Mouse (Mus musculus): ENCODE measurements at regions not wholly inside any gene's neighbourhood (a gene's known extent, or its start where the extent isn't known, plus 50 kb on each side); places are given as distances from the start of the nearest gene placed in this dataset.

DNA sequence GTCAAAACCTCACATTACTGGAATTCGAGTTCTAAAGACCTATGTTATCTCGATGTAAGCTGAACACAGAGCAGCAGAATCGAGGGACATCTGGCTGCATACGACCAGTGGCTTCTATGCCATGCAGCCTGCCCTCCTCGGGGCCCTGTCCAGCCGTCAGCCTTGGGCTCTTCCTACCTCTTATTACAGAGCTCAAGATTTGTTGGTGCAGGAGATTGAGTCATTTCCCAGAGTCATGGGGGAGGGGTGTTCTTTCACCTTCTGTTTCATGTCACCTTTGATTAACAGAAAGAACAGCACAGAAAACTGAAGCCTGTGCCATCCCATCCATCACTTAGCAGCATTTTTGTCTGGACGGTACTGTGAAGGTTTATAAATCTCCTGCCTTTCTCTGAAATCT lies 52.1 kb downstream of the Sst start:
- Histone ChIP-seq H3K27ac (no peak overlapping the region), H3K4me3 (no peak overlapping the region)
- TF ChIP-seq CTCF (IDR thresholded peaks at IDR 0.05) = no peak
- no peak for DNase-seq (ENCODE audit: extremely low spot score in 1 of 2, low spot score in 2 of 2)
- intact Hi-C loops (cut with DNase I) = no loop called here

DNA sequence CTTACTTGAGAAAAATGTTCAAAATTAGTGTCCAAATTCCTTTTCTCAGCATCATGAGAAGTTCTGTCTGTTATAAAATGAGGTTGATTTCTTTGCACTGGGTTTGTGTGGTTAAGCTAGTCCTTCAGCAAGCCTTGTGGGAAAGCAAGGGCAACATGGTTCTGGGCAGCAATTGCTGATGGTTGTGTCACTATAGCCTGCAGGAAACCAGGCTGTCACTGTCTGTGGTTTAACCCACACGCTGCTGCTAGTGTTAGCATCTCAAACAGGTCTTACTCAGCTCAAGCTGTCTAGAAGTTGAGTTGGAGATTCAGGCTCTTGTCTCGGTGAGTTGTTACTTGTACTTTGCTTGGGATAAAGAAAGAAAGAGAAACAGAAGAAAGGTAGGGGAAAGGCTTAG lies 52.6 kb downstream of the Sst start:
- Histone ChIP-seq H3K4me3 (no peak overlapping the region), H3K27ac (no peak overlapping the region)
- DNase-seq (ENCODE audit: extremely low spot score in 1 of 2, low spot score in 2 of 2) = no peak
- intact Hi-C loops (cut with DNase I) = no loop called here
- TF ChIP-seq CTCF (IDR thresholded peaks at IDR 0.05) = no peak

DNA sequence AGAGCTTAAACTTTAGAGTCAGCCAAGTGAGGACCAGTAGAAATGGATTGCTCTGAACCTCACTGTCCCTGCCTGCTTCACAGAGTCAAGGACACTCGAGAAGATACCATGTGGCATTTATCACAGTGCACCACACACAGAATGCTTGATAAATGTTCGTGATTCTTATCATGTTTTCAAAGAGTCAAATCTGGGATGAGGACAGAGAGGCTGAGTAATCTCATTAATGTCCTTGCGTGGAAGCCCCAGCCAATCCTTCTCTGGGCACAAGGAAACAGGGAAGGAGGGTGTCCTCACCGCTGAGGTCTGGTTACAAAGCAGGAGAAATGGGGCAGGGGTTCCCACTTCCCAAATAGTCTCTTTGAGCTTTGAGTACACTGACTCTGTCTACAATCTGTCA lies 55.8 kb downstream of the Sst start:
- no peak overlapping the region for H3K27ac ChIP-seq
- intact Hi-C loops (cut with DNase I) = no loop called here
- no peak for DNase-seq (ENCODE audit: extremely low spot score in 1 of 2, low spot score in 2 of 2)
- TF ChIP-seq CTCF (IDR thresholded peaks at IDR 0.05) = no peak
- H3K4me3 ChIP-seq = no peak overlapping the region

DNA sequence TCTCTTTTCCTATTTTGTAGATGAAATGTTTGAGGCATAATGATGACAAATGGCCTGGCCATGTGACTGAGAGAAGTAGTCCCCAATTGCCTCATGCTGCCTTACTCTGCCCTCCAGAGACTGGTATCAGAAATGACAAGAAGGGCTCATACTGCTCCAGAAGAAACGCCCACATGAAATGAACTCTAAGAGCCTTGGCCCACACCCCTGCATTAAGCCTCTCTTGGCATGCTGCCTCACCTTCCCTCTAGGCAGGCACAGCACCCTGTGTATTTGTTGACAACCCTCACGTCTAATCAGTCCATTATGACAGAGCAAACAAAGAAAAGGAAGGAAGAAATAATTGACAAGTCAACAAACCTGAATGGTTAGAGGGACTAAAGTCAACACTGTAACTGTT lies 57.2 kb downstream of the Sst start:
- intact Hi-C loops (cut with DNase I) = no loop called here
- no peak overlapping the region for H3K4me3 ChIP-seq
- DNase-seq (ENCODE audit: extremely low spot score in 1 of 2, low spot score in 2 of 2) = no peak
- no peak overlapping the region for H3K27ac ChIP-seq
- no peak for TF ChIP-seq CTCF (IDR thresholded peaks at IDR 0.05)

DNA sequence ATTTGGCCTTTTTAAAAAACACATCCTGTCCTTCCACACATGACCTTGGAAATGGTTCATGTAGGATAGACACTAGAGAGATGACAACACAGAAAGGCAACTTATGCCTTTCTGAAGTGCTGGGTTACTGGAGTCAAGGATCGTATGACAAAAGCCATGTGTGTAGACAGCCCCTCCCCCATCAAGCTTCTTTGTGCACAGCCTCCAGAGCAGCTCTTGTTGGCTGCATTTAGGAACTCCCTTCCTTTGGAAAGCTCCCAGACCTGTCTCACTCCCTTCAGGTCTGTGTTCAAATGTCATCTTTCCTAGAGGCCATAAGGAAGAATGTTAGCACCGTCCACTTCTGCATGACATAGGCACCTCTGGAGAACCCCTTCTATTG lies 57.7 kb downstream of the Sst start:
- intact Hi-C loops (cut with DNase I) = no loop called here
- Histone ChIP-seq H3K4me3 (no peak overlapping the region), H3K27ac (no peak overlapping the region)
- DNase-seq (ENCODE audit: extremely low spot score in 1 of 2, low spot score in 2 of 2) = no peak
- no peak for TF ChIP-seq CTCF (IDR thresholded peaks at IDR 0.05)

DNA sequence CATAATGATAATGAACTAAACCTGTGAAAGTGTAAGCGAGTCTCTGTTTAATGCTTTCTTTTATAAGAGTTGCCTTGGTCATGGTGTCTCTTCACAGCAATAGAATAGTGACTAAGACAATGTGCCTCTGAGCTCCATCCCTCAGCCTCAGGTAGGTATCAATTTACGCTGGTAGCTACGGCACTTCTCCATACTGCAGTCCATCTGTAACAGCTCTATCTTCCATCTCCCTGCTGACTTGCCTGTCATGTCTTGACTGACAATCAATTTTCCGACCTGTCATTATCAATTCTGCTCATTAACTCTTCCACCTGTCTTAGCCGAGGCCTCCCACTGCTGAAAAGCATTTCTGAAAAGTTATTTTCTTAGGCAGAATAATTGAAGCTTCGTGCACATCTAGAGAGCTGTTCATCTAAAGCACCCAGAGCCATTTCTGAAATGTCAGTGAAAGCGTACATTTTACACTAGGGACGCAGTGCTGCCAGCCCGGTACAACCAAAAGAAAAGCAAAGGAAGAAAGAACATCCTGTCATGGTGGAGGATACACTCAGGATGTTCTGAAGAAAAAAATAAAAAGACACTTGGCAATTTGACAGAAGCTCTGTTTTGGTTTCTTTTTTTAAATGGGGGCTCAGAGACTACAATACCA lies 58.2 kb downstream of the Sst start:
- TF ChIP-seq CTCF (IDR thresholded peaks at IDR 0.05) = no peak
- H3K27ac ChIP-seq = no peak overlapping the region
- intact Hi-C loops (cut with DNase I) = no loop called here

DNA sequence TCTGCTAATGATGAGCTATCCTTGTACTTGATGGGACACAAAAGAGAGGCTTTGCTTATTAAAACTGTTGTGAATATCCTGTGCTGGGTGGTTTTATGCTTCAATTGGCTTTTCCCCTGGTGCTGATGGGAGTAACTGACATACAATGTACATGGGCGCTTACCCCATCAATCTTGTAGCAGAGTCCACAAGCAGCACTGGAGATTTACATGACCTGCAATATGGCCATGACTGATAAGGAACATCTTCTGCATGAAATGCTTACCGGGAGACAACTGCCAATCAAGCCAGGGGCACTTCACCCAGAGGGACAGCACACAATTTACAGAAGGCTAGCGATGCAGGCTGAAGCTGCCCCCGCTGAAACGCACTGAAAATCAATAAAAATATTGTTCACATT lies 65.1 kb downstream of the Sst start:
- TF ChIP-seq CTCF (IDR thresholded peaks at IDR 0.05) = no peak
- intact Hi-C loops (cut with DNase I) = no loop called here
- H3K4me3 ChIP-seq = no peak overlapping the region
- no peak overlapping the region for H3K27ac ChIP-seq
- no peak for DNase-seq (ENCODE audit: extremely low spot score in 1 of 2, low spot score in 2 of 2)

More for the DNA sequence above, 58.2 kb downstream of the Sst start:
- DNase-seq (ENCODE audit: extremely low spot score in 1 of 2, low spot score in 2 of 2) = no peak
- no peak overlapping the region for H3K4me3 ChIP-seq

DNA sequence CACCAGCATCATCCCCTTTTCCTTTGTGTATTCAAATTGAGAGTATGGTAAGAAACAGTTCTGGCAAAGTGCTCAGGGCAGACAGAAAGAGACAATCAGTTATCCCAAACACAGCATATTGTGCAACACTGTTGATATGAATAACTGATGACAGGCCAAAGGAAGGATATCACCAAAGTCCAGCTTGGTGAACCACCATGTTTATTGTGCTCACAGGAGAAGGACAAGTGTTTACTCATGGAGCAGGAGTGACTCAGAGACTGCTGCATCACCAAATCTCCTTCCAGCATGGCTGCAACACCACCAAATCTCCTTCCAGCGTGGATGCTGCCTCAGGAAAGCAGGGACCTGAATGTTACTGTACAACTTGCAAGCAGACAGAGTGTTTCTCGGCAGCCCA lies 105.5 kb downstream of the Sst start:
- Histone ChIP-seq H3K27ac (no peak overlapping the region), H3K4me3 (no peak overlapping the region)
- no peak for DNase-seq (ENCODE audit: extremely low spot score in 1 of 2, low spot score in 2 of 2)
- intact Hi-C loops (cut with DNase I) = no loop called here
- TF ChIP-seq CTCF (IDR thresholded peaks at IDR 0.05) = no peak

DNA sequence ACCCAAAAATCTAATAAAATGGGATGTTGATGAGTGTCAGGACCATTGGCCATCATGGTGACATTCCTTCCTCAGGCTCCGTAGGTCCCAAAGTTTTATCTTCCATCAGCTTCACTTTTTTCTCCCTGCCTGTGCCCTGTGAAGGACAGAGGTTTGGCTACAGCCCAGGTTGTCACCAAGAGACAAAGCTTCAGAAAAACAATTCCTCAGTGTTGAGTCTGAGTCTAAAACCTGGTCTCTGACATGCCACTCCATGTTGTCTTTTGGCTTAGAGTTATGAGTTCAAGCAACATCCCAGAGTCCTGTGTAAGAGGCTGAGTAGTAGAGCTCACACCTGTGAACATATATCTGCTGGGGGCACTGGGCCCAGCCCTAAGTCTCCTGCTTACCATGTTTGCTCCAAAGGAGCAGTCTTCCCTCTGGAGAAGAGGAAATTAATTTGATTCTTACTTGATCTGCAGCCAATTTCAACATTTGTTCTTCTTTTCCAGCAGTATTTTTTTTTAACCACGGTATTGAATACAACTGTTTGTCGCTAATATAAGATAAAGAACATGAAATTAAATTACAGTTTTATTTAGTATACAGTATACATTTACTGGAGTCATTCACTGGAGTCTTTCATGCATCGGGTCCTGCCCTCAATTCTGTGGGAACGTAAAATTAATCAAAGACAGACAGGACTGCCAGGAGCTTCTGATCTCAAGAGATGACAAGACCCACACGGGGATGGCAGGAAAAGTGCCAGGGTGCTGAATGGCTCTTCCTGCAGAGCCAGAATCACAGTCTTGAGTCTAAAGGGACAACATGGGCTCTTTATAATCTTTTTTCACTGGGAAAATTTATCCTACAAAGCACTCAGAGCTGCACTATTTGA lies 106.5 kb downstream of the Sst start:
- H3K27ac ChIP-seq = no peak overlapping the region
- DNase-seq (ENCODE audit: extremely low spot score in 1 of 2, low spot score in 2 of 2) = no peak
- no peak for TF ChIP-seq CTCF (IDR thresholded peaks at IDR 0.05)
- H3K4me3 ChIP-seq = no peak overlapping the region
- intact Hi-C loops (cut with DNase I) = no loop called here

DNA sequence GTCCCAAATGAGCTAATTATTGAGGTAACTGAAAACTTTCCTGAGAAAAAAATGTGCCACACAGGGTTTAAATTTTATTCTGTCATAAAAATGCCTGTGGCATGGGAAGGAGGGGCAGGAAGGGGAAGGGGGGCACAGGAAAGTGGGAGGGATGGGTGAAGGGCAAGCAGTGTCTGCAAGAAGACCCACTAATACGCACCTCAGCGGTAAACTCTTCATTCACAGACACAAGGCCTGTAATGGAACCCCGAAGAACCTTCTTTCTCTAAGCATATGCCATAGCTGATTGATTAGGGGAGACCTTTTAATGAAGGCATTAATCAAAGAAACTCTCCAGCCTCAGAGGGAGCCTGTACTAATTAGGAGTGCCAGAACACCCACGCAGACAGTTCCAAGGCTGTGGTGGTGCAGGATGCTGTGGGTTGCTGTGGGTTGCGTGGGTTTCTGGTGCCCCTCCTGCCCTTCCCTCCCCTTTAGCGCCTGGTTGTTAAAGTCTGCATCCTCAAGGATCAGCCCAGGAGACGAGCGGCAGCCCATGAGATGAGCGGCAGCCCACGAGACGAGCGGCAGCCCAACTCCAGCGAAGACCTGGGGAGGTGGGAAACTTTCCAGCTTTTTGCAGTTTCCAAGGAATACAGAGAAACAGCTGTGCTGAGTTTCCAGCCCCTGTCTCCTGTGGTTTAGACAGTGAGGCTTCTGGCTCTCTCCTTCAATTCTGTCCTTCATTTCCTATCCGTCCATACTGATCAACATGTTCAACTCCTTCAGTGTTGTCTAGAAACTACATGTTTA lies 110.1 kb downstream of the Sst start:
- intact Hi-C loops (cut with DNase I) = no loop called here
- DNase-seq (ENCODE audit: extremely low spot score in 1 of 2, low spot score in 2 of 2) = no peak
- no peak overlapping the region for H3K4me3 ChIP-seq
- TF ChIP-seq CTCF (IDR thresholded peaks at IDR 0.05) = no peak
- H3K27ac ChIP-seq = no peak overlapping the region

DNA sequence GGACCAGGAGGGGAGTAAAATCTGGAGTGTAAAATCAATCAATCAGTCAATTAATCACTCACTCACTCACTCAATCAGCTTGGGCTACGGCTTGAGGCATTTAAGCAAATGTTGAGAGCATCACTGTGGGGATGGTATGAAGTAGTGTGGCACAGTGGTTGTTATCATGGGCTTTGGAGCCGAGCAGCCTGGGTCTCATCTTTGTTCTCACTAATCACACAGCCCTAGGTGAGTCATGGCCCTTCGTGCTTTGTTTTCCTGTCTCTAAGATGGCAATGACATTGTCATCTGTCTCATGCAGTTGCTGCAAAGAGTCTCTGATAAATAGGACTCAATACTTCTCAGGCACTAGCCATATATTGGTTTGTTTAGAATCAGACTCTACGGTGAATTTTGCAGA lies 112.9 kb downstream of the Sst start:
- Histone ChIP-seq H3K4me3 (no peak overlapping the region), H3K27ac (no peak overlapping the region)
- intact Hi-C loops (cut with DNase I) = no loop called here
- no peak for DNase-seq (ENCODE audit: extremely low spot score in 1 of 2, low spot score in 2 of 2)
- no peak for TF ChIP-seq CTCF (IDR thresholded peaks at IDR 0.05)

DNA sequence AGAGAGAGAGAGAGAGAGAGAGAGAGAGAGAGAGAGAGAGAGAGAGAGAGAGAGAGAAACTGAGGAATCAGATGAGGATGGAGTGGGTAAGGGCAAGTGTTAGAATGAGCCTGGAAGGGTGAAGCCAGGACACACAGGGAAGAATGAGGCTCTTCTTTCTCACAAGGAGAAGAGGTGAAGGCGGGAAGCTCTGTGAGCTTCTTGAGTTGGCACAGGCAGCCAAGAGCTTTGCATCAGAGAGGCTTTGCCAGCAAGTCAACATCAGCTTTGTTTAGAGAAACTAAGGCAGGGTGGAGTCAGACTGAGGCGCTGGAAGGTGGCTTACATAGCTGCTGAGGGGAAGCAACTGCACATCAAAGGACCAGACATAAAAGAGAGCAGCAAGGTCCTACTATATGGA lies 113.7 kb downstream of the Sst start:
- intact Hi-C loops (cut with DNase I) = no loop called here
- no peak for DNase-seq (ENCODE audit: extremely low spot score in 1 of 2, low spot score in 2 of 2)
- Histone ChIP-seq H3K4me3 (no peak overlapping the region), H3K27ac (no peak overlapping the region)
- TF ChIP-seq CTCF (IDR thresholded peaks at IDR 0.05) = no peak

All from left cerebral cortex, adult 2 months (tissue).